Mouse (Mus musculus) lung, embryonic 14.5 days (tissue): ENCODE data around the gene BC028528. TPM values are rescaled to one million over a fixed set of nuclear protein-coding genes. Genes with fewer than 3 reads are reported as not detected.
A peak's percentile ranks its signal among the peaks of the same experiment; 100 is the strongest.
"Not testable (repeated sequence)": the region's sequence is repeated elsewhere in the genome, so short reads cannot be mapped to it uniquely, and the experiment has no call there.

Experiments used
- ATAC-seq: fragments of 200-750 bp; cut with Nextera tagmentation; 2 replicates; pipeline ENCODE4 v1.8.0; 2017; ENCODE audit warnings: mild to moderate bottlenecking, moderate TSS enrichment, moderate library complexity; ENCODE audit not compliant: insufficient read depth
- DNase-seq: peaks from one replicate; pipeline ENCODE4 v3.0.0-alpha.2; 2015
- H3K27ac ChIP-seq: fragments of 300-500 bp; sonication (generic); 2 replicates; pipeline ENCODE4 v1.5.1; 2014; ENCODE audit warnings: low read depth, mild to moderate bottlenecking, moderate library complexity
- H3K27me3 ChIP-seq: fragments of 300-500 bp; sonication (generic); 2 replicates; pipeline ENCODE4 v1.6.1; 2014; ENCODE audit warnings: low read length, control low read depth; ENCODE audit not compliant: insufficient read depth
- H3K36me3 ChIP-seq: fragments of 300-500 bp; sonication (generic); 2 replicates; pipeline ENCODE4 v1.6.1; 2014; ENCODE audit warnings: control low read depth; ENCODE audit not compliant: insufficient read depth
- H3K4me1 ChIP-seq: fragments of 300-500 bp; sonication (generic); 2 replicates; pipeline ENCODE4 v1.6.1; 2014; ENCODE audit warnings: antibody characterized with exemption, control low read depth; ENCODE audit not compliant: insufficient read depth
- H3K4me2 ChIP-seq: fragments of 300-500 bp; sonication (generic); 2 replicates; pipeline ENCODE4 v1.6.1; 2014; ENCODE audit warnings: mild to moderate bottlenecking
- H3K4me3 ChIP-seq: fragments of 300-500 bp; sonication (generic); 2 replicates; pipeline ENCODE4 v1.5.1; 2014; ENCODE audit warnings: low read depth, low read length
- H3K9ac ChIP-seq: fragments of 300-500 bp; sonication (generic); 2 replicates; pipeline ENCODE4 v1.6.1; 2014
- H3K9me3 ChIP-seq: fragments of 300-500 bp; sonication (generic); 2 replicates; pipeline ENCODE4 v1.6.1; 2016; ENCODE audit warnings: low read depth, low read length, control low read depth
- CTCF ChIP-seq: IDR thresholded peaks from 2 replicates; pipeline ENCODE4 v1.5.1; 2016; ENCODE audit warnings: antibody characterized with exemption, low read depth
- WGBS: fragments of 180-500 bp; shearing (Covaris S2); extraction: QIAGEN DNeasy Blood & Tissue Kit; methylation state at CpG from one replicate; pipeline ENCODE4 v1.1.7; 2014; 5-methylcytosine and 5-hydroxymethylcytosine counted together
- polyA plus RNA-seq: library from polyadenylated mRNA; unstranded; fragments of >200 nt; fragmentation: Nextera tagmentation; extraction: Ambion mirVana; gene quantifications from 2 replicates; pipeline ENCODE4 v1.2.1, GENCODE M21; 2014

BC028528 gene
- polyA plus RNA-seq, 1 experiment from 2014 or later = 55.4 TPM

DNA sequence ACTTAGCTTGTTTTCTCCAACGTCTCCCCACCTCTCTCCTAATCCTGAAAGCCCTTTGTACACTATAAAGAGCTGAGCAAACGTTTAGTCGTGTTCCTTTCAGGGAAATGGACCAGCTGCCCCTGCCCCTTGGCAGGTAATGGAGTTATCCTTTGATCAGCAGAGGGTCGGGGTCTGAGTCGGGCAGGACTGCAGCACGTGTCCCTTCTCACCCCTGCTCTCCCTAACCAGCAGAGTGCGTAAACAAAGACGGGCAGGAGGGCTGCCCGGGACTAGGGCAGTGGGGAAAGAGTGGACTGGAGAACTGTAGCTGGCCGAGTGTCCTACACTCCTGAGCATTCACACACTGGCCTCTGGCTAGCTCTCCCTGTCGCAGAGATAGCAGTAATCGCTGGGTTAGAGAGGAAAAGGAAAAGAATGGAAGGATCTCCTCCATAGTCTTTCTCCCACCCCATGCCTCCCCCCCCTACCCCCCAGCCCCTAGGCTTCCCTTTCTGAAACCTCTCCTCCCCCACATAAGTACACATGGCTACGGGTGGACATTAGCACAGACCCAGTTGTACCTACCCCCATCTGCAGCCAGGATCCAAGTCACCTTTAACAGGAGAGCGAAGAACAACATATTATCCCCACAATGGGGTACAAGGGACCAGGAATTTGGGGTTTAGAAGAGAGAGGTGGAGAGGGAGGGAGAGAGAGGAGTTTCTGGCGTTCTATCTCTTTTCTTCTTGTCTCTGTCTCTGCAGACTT, 12.1 kb upstream of the BC028528 start:
- DNase-seq (no peak), ATAC-seq (0 out of 2 replicates have a peak, but pooled peaks have one; percentile 25)
- Histone ChIP-seq H3K9me3 (no peaks in the 10 kb centered on the region), H3K9ac (peak overlapping the region; percentile 35; the same call in 1 of the 2 replicates), H3K36me3 (no peaks in the 10 kb centered on the region), H3K27ac (no peak overlapping the region; the same call in 1 of the 2 replicates), H3K4me2 (peak overlapping the region; percentile 81), H3K4me1 (peaks cover 11% of the 10 kb centered on the region), H3K27me3 (no peaks in the 10 kb centered on the region), H3K4me3 (peak overlapping the region; percentile 34)
- no peak for TF ChIP-seq CTCF
- 7% methylated on average over 15 of the region's 15 CpGs for WGBS

DNA sequence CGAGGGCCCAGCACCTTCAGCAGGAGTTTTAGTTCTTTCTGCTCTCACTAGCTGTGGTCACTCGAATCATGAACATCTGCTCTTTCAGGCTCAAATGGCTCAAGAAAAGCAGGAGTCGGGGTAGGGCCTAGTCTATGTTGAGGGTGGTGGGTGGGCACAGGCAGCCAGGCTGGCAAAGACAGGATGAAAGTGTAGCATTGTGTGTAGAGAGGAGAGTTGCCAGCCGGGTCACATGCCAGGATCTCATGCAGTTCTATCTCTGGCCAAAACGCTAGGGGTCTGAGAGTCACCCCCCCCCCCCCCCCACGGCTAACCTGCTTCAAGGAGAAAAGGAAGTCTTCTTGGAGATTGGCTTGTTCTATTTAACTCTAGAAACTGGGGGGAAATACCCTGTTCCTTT, 10.8 kb upstream of the BC028528 start:
- peak overlapping the region; percentile 81 for H3K4me2 ChIP-seq
- H3K27ac ChIP-seq = no peak overlapping the region
- ATAC-seq (no peak), DNase-seq (no peak)
- WGBS = 21% methylated on average over 6 of the region's 6 CpGs
- H3K9ac ChIP-seq = no peak overlapping the region
- 0 out of 2 replicates have a peak, but pooled peaks cover 7% of the 10 kb centered on the region for H3K36me3 ChIP-seq
- H3K4me1 ChIP-seq = peaks cover 11% of the 10 kb centered on the region
- no peak overlapping the region for H3K4me3 ChIP-seq
- no peaks in the 10 kb centered on the region for H3K9me3 ChIP-seq
- TF ChIP-seq CTCF = no peak
- no peaks in the 10 kb centered on the region for H3K27me3 ChIP-seq

DNA sequence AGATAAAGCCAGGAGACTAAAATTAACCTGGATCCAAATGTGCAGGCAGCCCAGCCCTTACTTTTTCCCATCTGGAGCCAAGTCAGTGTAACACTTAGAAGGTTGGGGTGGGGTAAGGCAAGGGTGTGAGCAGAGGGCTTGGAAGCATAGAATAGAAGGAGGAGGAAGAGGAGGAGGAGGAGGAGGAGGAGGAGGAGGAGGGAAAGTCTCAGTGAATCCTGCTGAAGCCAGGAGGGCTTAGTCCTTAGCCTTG, 10.5 kb upstream of the BC028528 start:
- no peak overlapping the region for H3K4me3 ChIP-seq
- TF ChIP-seq CTCF = no peak
- H3K36me3 ChIP-seq = peaks cover 11% of the 10 kb centered on the region; the same call in 1 of the 2 replicates
- H3K4me1 ChIP-seq = peaks cover 11% of the 10 kb centered on the region
- H3K27me3 ChIP-seq = no peaks in the 10 kb centered on the region
- DNase-seq = no peak
- H3K9ac ChIP-seq = no peak overlapping the region
- no peaks in the 10 kb centered on the region for H3K9me3 ChIP-seq
- no peak for ATAC-seq
- H3K4me2 ChIP-seq = peak overlapping the region; percentile 81; the same call in 1 of the 2 replicates
- H3K27ac ChIP-seq = no peak overlapping the region

DNA sequence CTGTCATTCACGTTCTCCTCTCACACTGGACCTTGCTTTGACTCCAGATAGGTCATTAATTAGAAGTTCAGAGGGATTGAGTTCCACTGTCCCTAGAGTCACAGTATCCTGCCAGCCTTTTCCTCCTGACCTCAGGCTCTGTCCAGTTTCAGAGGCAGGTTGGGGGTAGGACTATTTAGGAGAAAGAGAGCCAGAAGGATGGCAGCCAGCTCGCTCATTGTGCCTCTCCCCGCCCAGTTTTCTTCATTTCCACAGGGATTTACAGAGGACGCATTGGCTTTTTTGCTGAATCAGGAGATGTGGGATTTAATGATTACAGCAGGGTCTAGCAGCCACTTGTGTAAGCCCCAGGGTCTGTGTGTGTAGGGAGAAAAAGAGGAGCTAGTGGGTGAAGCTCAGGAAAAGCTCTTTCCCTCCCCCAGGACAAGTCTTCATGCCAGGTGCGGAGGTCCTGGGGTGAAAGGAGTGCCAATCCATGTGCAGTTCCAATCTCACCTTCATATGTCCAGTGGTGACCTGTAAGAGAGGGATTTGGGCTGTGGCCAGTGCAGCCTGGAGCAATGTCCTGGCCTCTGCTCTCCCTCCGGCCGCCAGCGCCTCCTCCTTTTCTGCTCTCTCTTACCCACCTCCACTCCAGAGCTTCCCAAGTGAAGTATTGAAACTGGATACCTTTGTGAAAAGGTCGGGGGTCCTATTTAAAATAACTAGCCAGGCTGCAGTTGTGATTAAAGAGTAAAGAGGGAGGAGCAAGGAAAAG, 10.0 kb upstream of the BC028528 start:
- no peak overlapping the region for H3K27ac ChIP-seq
- TF ChIP-seq CTCF = no peak
- no peak for ATAC-seq
- no peak for DNase-seq
- H3K4me1 ChIP-seq = peaks cover 11% of the 10 kb centered on the region
- no peaks in the 10 kb centered on the region for H3K27me3 ChIP-seq
- WGBS = 54% methylated on average over 9 of the region's 9 CpGs
- peaks cover 11% of the 10 kb centered on the region; the same call in 1 of the 2 replicates for H3K36me3 ChIP-seq
- H3K9ac ChIP-seq = no peak overlapping the region; the same call in 1 of the 2 replicates
- H3K4me2 ChIP-seq = no peak overlapping the region; the same call in 1 of the 2 replicates
- H3K4me3 ChIP-seq = no peak overlapping the region
- no peaks in the 10 kb centered on the region for H3K9me3 ChIP-seq

DNA sequence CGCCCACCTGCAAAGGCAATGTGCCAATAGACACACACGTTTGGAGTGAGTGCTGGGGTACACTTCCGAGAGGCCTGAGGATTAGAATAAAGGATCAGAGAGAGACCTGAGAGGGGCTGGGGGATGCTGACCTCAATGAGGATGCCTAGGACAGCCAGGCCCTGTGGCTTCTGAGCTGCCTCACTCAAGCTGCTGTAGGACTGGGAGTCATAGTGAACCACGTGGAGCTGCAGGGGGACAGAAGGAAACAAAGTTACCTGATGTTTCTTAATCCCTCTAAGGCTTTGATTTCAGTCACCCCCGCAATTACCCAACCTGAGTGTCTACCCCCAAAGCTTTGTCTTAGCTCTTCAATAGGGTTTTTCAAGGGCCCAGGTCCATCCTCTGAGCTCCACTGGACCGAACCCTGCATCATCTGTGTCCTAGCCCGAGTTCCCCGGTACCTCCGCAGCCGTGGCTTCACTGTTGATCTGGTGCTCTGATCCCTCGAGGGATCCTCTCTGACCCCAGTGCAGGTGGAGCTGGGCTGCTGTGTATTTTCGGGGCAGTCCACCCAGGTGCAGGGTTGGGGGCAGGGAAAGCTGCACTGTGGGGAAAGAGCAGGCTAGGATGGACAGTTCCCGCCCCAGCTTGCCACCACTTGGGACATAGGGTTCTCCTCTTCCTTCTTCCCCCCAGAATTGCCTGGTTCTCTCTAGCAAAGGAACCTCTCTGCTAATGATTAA, 8.2 kb upstream of the BC028528 start:
- no peaks in the 10 kb centered on the region for H3K27me3 ChIP-seq
- H3K4me1 ChIP-seq = peaks cover 6% of the 10 kb centered on the region; the same call in 1 of the 2 replicates
- no peaks in the 10 kb centered on the region for H3K9me3 ChIP-seq
- peaks cover 19% of the 10 kb centered on the region; the same call in 1 of the 2 replicates for H3K36me3 ChIP-seq
- 70% methylated on average over 13 of the region's 13 CpGs for WGBS
- H3K4me3 ChIP-seq = no peak overlapping the region
- H3K4me2 ChIP-seq = no peak overlapping the region
- no peak for DNase-seq
- TF ChIP-seq CTCF = no peak
- ATAC-seq = no peak
- no peak overlapping the region for H3K27ac ChIP-seq
- H3K9ac ChIP-seq = no peak overlapping the region

DNA sequence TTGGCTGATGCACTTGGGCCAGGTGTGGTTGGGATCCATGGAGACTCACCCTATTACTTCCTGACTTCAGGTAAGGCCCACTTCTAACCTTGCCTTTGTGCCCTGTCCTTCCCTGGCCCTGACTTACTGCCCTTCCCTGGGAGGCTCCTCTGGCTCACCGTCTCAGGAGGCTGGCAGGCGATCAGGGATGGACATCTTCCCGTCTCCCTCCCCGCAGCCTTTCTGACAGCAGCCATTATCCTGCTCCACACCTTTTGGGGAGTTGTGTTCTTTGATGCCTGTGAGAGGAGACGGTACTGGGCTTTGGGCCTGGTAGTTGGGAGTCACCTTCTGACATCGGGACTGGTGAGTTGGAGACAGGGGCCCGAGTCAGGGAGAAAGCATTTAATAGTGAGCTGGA, 3.7 kb upstream of the BC028528 start:
- not testable (repeated sequence) for H3K27me3 ChIP-seq
- peaks cover 19% of the 10 kb centered on the region; the same call in 1 of the 2 replicates for H3K36me3 ChIP-seq

More for the DNA sequence above, 3.7 kb upstream of the BC028528 start:
- ATAC-seq, H3K4me1 ChIP-seq, H3K9me3 ChIP-seq, H3K9ac ChIP-seq, DNase-seq, H3K27ac ChIP-seq: not testable (repeated sequence)
- Histone ChIP-seq H3K4me2 (peak overlapping the region; percentile 76), H3K4me3 (peak overlapping the region; percentile 70; the same call in 1 of the 2 replicates)
- 83% methylated on average over 7 of the region's 7 CpGs for WGBS
